Mouse (Mus musculus) hindbrain, embryonic 12.5 days (tissue): Measurements from ENCODE around the gene Oasl1. TPM values are rescaled to one million over a fixed set of nuclear protein-coding genes. Genes with fewer than 3 reads are reported as not detected.

Experiments used
- ATAC-seq: fragments of 200-750 bp; cut with Nextera tagmentation; 2 replicates; pipeline ENCODE4 v1.8.0; 2017; ENCODE audit warnings: moderate TSS enrichment; ENCODE audit not compliant: low FRiP score
- H3K27ac ChIP-seq: fragments of 300-500 bp; sonication (generic); 2 replicates; pipeline ENCODE4 v1.5.1; 2016; ENCODE audit warnings: mild to moderate bottlenecking
- H3K27me3 ChIP-seq: fragments of 300-500 bp; sonication (generic); 2 replicates; pipeline ENCODE4 v1.6.1; 2016; ENCODE audit warnings: mild to moderate bottlenecking
- H3K36me3 ChIP-seq: fragments of 300-500 bp; sonication (generic); 2 replicates; pipeline ENCODE4 v1.6.1; 2016; ENCODE audit warnings: mild to moderate bottlenecking
- H3K4me1 ChIP-seq: fragments of 300-500 bp; sonication (generic); 2 replicates; pipeline ENCODE4 v1.6.1; 2016
- H3K4me2 ChIP-seq: fragments of 300-500 bp; sonication (generic); replicated peaks from 2 replicates; pipeline ENCODE4 v1.6.1; 2016; ENCODE audit warnings: mild to moderate bottlenecking
- H3K4me3 ChIP-seq: fragments of 300-500 bp; sonication (generic); 2 replicates; pipeline ENCODE4 v1.5.1; 2016; ENCODE audit warnings: mild to moderate bottlenecking
- H3K9ac ChIP-seq: fragments of 300-500 bp; sonication (generic); 2 replicates; pipeline ENCODE4 v1.6.1; 2016; ENCODE audit warnings: mild to moderate bottlenecking, moderate library complexity
- H3K9me3 ChIP-seq: fragments of 300-500 bp; sonication (generic); replicated peaks from 2 replicates; pipeline ENCODE4 v1.6.1; 2016; ENCODE audit warnings: mild to moderate bottlenecking
- WGBS: fragments of 180-500 bp; shearing (Covaris S2); methylation state at CpG from one replicate; pipeline ENCODE4 v1.1.7; 2016; 5-methylcytosine and 5-hydroxymethylcytosine counted together
- polyA plus RNA-seq: library from polyadenylated mRNA; unstranded; fragments of >200 nt; fragmentation: Nextera tagmentation; extraction: Ambion mirVana; gene quantifications from 2 replicates; pipeline ENCODE4 v1.2.1, GENCODE M21; 2016

The Oasl1 gene
- polyA plus RNA-seq, 1 experiment from 2014 or later = 0.13 TPM

- Histone ChIP-seq H3K9ac (no peak overlapping the region), H3K27ac (no peak overlapping the region), H3K4me1 (peaks cover 11% of the 10 kb centered on the region), H3K36me3 (no peaks in the 10 kb centered on the region), H3K9me3 (no peaks in the 10 kb centered on the region), H3K27me3 (peaks cover 6% of the 10 kb centered on the region), H3K4me3 (no peak overlapping the region), H3K4me2 (no peak overlapping the region)
- 73% methylated on average over 11 of the region's 11 CpGs for WGBS
- no peak for ATAC-seq
Measured at GRCm38 (mm10) chr5:114978473-114978872, 55.4 kb downstream of the Oasl1 start.

GRCm38 (mm10) chr5:114978888-114979249 is 55.8 kb downstream of the Oasl1 start:
- no peak overlapping the region for H3K27ac ChIP-seq

GRCm38 (mm10) chr5:114979250-114980121 is 56.4 kb downstream of the Oasl1 start:
- 12% methylated on average over 32 of the region's 32 CpGs for WGBS
- no peak for ATAC-seq

More at GRCm38 (mm10) chr5:114978888-114979249, 55.8 kb downstream of the Oasl1 start:
- H3K9ac ChIP-seq = peak overlapping the region; percentile 44; the same call in 1 of the 2 replicates
- H3K36me3 ChIP-seq = no peaks in the 10 kb centered on the region
- H3K4me1 ChIP-seq = peaks cover 11% of the 10 kb centered on the region
- ATAC-seq = no peak
- 8% methylated on average over 6 of the region's 6 CpGs for WGBS
- no peaks in the 10 kb centered on the region for H3K9me3 ChIP-seq
- H3K4me3 ChIP-seq = peak overlapping the region; percentile 23
- peak overlapping the region; percentile 66 for H3K4me2 ChIP-seq
- peaks cover 6% of the 10 kb centered on the region for H3K27me3 ChIP-seq

GRCm38 (mm10) chr5:114980122-114980748 is 57.2 kb downstream of the Oasl1 start:
- WGBS = 29% methylated on average over 16 of the region's 16 CpGs
- Histone ChIP-seq H3K36me3 (no peaks in the 10 kb centered on the region), H3K27ac (no peak overlapping the region), H3K27me3 (peaks cover 6% of the 10 kb centered on the region), H3K4me1 (peaks cover 11% of the 10 kb centered on the region), H3K4me2 (peak overlapping the region; percentile 66), H3K9ac (peak overlapping the region; percentile 44), H3K9me3 (no peaks in the 10 kb centered on the region), H3K4me3 (peak overlapping the region; percentile 23)
- ATAC-seq = no peak

More at GRCm38 (mm10) chr5:114979250-114980121, 56.4 kb downstream of the Oasl1 start:
- peaks cover 6% of the 10 kb centered on the region for H3K27me3 ChIP-seq
- H3K4me3 ChIP-seq = peak overlapping the region; percentile 23
- H3K27ac ChIP-seq = no peak overlapping the region
- H3K9me3 ChIP-seq = no peaks in the 10 kb centered on the region
- H3K4me2 ChIP-seq = peak overlapping the region; percentile 66
- H3K4me1 ChIP-seq = peaks cover 11% of the 10 kb centered on the region
- peak overlapping the region; percentile 44 for H3K9ac ChIP-seq
- no peaks in the 10 kb centered on the region for H3K36me3 ChIP-seq

GRCm38 (mm10) chr5:114982001-114982400 is 59.0 kb downstream of the Oasl1 start:
- 59% methylated on average over 15 of the region's 15 CpGs for WGBS
- no peak for ATAC-seq
- H3K27me3 ChIP-seq = peaks cover 6% of the 10 kb centered on the region
- H3K9me3 ChIP-seq = no peaks in the 10 kb centered on the region
- no peaks in the 10 kb centered on the region for H3K36me3 ChIP-seq
- no peak overlapping the region for H3K27ac ChIP-seq
- no peak overlapping the region for H3K9ac ChIP-seq
- no peak overlapping the region for H3K4me2 ChIP-seq
- peaks cover 11% of the 10 kb centered on the region for H3K4me1 ChIP-seq
- no peak overlapping the region for H3K4me3 ChIP-seq

GRCm38 (mm10) chr5:114985074-114985473 is 62.0 kb downstream of the Oasl1 start:
- peaks cover 3% of the 10 kb centered on the region for H3K27me3 ChIP-seq
- H3K4me3 ChIP-seq = no peak overlapping the region
- peaks cover 3% of the 10 kb centered on the region; the same call in 1 of the 2 replicates for H3K4me1 ChIP-seq
- no peak overlapping the region for H3K4me2 ChIP-seq
- 0 out of 2 replicates have a peak, but pooled peaks cover 8% of the 10 kb centered on the region for H3K9me3 ChIP-seq
- ATAC-seq = no peak
- H3K27ac ChIP-seq = no peak overlapping the region
- H3K36me3 ChIP-seq = no peaks in the 10 kb centered on the region
- H3K9ac ChIP-seq = no peak overlapping the region

Other genes starting within 250 kb of the Oasl1 start
- gene Gltp, start 232.3 kb upstream of the Oasl1 start, polyA plus RNA-seq = 60.5 and 63.3 TPM in 2 replicates
- gene Tchp, start 215.5 kb upstream of the Oasl1 start, polyA plus RNA-seq = 19.6 and 21.1 TPM in 2 replicates
- gene Ankrd13a, start 148.6 kb upstream of the Oasl1 start, polyA plus RNA-seq = 80.2 and 81.9 TPM in 2 replicates
- gene Git2, start 147.7 kb upstream of the Oasl1 start, polyA plus RNA-seq = 47.2 and 57.1 TPM in 2 replicates
- gene 1500011B03Rik, start 99.8 kb upstream of the Oasl1 start, polyA plus RNA-seq = 165 TPM in 2 replicates
- not detected in 2 replicates for gene 4930519G04Rik, start 69.6 kb upstream of the Oasl1 start, polyA plus RNA-seq
- gene Gm9936, start 64.6 kb upstream of the Oasl1 start, polyA plus RNA-seq = 0.56 and 0.76 TPM in 2 replicates
- 2.0 and 3.0 TPM in 2 replicates for gene Oasl2, start 26.3 kb upstream of the Oasl1 start, polyA plus RNA-seq
- 66.7 and 72.0 TPM in 2 replicates for gene 2210016L21Rik, start 18.9 kb downstream of the Oasl1 start, polyA plus RNA-seq
- 0.06 TPM in 1 of 2 replicates, not detected in the other for gene Hnf1a, start 47.9 kb downstream of the Oasl1 start, polyA plus RNA-seq
- 27.5 and 31.1 TPM in 2 replicates for gene Sppl3, start 87.9 kb downstream of the Oasl1 start, polyA plus RNA-seq
- 22.3 and 30.3 TPM in 2 replicates for gene Gm10401, start 175.1 kb downstream of the Oasl1 start, polyA plus RNA-seq
- 38.7 and 41.9 TPM in 2 replicates for gene Acads, start 196.1 kb downstream of the Oasl1 start, polyA plus RNA-seq
- gene Unc119b, start 211.7 kb downstream of the Oasl1 start, polyA plus RNA-seq = 57.5 and 62.0 TPM in 2 replicates
- gene Mlec, start 234.9 kb downstream of the Oasl1 start, polyA plus RNA-seq = 65.0 and 72.9 TPM in 2 replicates